Mouse (Mus musculus) T-helper 1 cell (primary cell): ENCODE measurements around the gene Cntrob.

Experiments
- in situ Hi-C: fragments of 300-600 bp; cut with MboI, MseI; formaldehyde crosslinking; loops from one replicate; pipeline ENCODE4 v1.15.1; 2025; ENCODE audit warnings: high pct_unique_total_duplicates

Cntrob gene

GRCm38 (mm10) chr11:69340161-69341131 is 16.9 kb upstream of the Cntrob start, which contains the start of gene Rnf227:
Gene Rnf227 (plus strand): TSS chr11:69340461.
- in situ Hi-C loops, result no loop called here

GRCm38 (mm10) chr11:69334796-69335195 is 11.2 kb upstream of the Cntrob start:
- in situ Hi-C loops, result no loop called here

- in situ Hi-C loops, result no loop called here
These were observed 10.3 kb upstream of the Cntrob start for GRCm38 (mm10) chr11:69333922-69334321.

- in situ Hi-C loops, result no loop called here
These were observed 9.2 kb upstream of the Cntrob start for GRCm38 (mm10) chr11:69332713-69333253.

- in situ Hi-C loops, result no loop called here
These were observed 8.4 kb upstream of the Cntrob start for GRCm38 (mm10) chr11:69331929-69332405.

- in situ Hi-C loops, result no loop called here
These were observed 7.6 kb upstream of the Cntrob start for GRCm38 (mm10) chr11:69331152-69331551.

GRCm38 (mm10) chr11:69328517-69328916 is 4.9 kb upstream of the Cntrob start:
- in situ Hi-C loops, result no loop called here

- in situ Hi-C loops, result no loop called here
These were observed 4.1 kb upstream of the Cntrob start for GRCm38 (mm10) chr11:69327648-69328047.

GRCm38 (mm10) chr11:69327157-69327442 is 3.5 kb upstream of the Cntrob start:
- in situ Hi-C loops, result no loop called here

- in situ Hi-C loops, result no loop called here
These were observed 3.0 kb upstream of the Cntrob start for GRCm38 (mm10) chr11:69326408-69327156.

- in situ Hi-C loops, result no loop called here
These were observed 2.2 kb upstream of the Cntrob start, which contains the start of gene Kcnab3 for GRCm38 (mm10) chr11:69325628-69326407. Gene Kcnab3 (plus strand): TSS chr11:69326258.

- in situ Hi-C loops, result no loop called here
These were observed 1.2 kb upstream of the Cntrob start for GRCm38 (mm10) chr11:69324749-69325148.

- in situ Hi-C loops, result no loop called here
These were observed 693 bp downstream of the Cntrob start for GRCm38 (mm10) chr11:69322693-69323471.

GRCm38 (mm10) chr11:69322010-69322409 is 1.6 kb downstream of the Cntrob start:
- in situ Hi-C loops, result no loop called here

GRCm38 (mm10) chr11:69321580-69321979 is 2.0 kb downstream of the Cntrob start:
- in situ Hi-C loops, result no loop called here

- in situ Hi-C loops, result loop anchor here (5.0 kb wide), 1 partner anchor 41 kb away; no protein-coding TSS in a partner anchor
These were observed 5.6 kb downstream of the Cntrob start for GRCm38 (mm10) chr11:69318000-69318399.

- in situ Hi-C loops, result loop anchor here (5.0 kb wide), 1 partner anchor 39 kb away; no protein-coding TSS in a partner anchor
These were observed 7.2 kb downstream of the Cntrob start for GRCm38 (mm10) chr11:69316361-69316760.

GRCm38 (mm10) chr11:69311266-69311665 is 12.3 kb downstream of the Cntrob start:
- in situ Hi-C loops, result no loop called here

- in situ Hi-C loops, result no loop called here
These were observed 17.5 kb downstream of the Cntrob start for GRCm38 (mm10) chr11:69306039-69306438.

GRCm38 (mm10) chr11:69305291-69305690 is 18.3 kb downstream of the Cntrob start:
- in situ Hi-C loops, result no loop called here
